Mouse (Mus musculus): Measurements from ENCODE around the gene Stfa1.
"Not testable (repeated sequence)": the region's sequence is repeated elsewhere in the genome, so short reads cannot be mapped to it uniquely, and the experiment has no call there.

DNA sequence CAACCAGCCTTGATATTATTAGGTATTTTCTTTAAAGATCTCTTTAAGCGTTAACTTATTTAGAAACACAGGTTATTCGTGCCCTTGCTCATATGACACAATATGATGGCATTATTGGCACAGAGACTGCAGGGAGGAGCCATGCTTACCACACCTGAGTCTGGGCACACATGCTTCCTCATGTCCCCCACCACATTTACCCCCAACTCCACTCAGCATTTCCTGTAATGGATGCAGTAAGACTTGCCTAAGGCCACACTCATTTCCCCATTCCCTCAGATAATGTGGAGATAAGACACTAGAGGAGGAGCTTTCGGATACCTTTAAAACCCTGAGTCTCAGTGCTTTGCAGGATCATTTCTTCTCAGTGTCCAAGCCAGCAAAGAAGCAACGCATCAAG lies at the start of gene Stfa1:
- not testable (repeated sequence) for TF ChIP-seq CTCF (IDR thresholded peaks at IDR 0.05; ENCODE audit: low read depth)
- TF ChIP-seq EP300 (IDR thresholded peaks at IDR 0.05; ENCODE audit: low read depth) = peak; percentile 39; the same call in 1 of the 2 replicates

All from liver, postnatal 0 days (tissue).